Mouse (Mus musculus): ENCODE data around the gene Snn.
A peak's percentile ranks its signal among the peaks of the same experiment; 100 is the strongest.

Gene Snn

DNA sequence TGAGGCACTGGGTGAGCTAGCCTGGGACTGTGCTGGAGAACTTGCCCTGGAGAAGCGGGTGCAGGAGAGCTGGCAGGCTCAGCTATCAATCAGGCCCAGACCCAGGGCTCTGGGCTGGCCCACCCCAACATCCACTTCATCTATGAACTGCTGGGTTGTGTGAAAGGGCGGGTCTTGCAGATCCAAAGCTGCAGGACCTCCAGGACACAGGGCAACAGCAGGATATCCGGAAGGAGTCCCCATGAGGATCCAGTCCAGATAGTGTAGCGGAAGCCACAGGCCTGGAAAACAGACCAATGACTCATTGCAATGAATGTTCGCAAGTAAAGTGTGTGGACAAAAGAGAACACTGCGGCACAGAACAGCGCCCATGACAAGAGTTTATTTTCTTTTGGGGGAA lies 14.3 kb upstream of the Snn start:
- no peak for DNase-seq (ENCODE audit: extremely low read depth, low read depth)

GRCm38 (mm10) chr16:11047130-11047529 lies 13.6 kb upstream of the Snn start:
- DNase-seq (ENCODE audit: extremely low read depth, low read depth): no peak

GRCm38 (mm10) chr16:11050226-11050625 lies 10.5 kb upstream of the Snn start:
- DNase-seq (ENCODE audit: extremely low read depth, low read depth): no peak

- no peak for DNase-seq (ENCODE audit: extremely low read depth, low read depth)
Measured at GRCm38 (mm10) chr16:11051134-11051533, 9.6 kb upstream of the Snn start.

GRCm38 (mm10) chr16:11054409-11054808 lies 6.3 kb upstream of the Snn start:
- no peak for DNase-seq (ENCODE audit: extremely low read depth, low read depth)

GRCm38 (mm10) chr16:11054871-11055270 lies 5.9 kb upstream of the Snn start:
- no peak for DNase-seq (ENCODE audit: extremely low read depth, low read depth)

GRCm38 (mm10) chr16:11055916-11056315 lies 4.8 kb upstream of the Snn start:
- no peak for DNase-seq (ENCODE audit: extremely low read depth, low read depth)

GRCm38 (mm10) chr16:11062794-11063721 lies 2.3 kb downstream of the Snn start:
- DNase-seq (ENCODE audit: extremely low read depth, low read depth): no peak

DNA sequence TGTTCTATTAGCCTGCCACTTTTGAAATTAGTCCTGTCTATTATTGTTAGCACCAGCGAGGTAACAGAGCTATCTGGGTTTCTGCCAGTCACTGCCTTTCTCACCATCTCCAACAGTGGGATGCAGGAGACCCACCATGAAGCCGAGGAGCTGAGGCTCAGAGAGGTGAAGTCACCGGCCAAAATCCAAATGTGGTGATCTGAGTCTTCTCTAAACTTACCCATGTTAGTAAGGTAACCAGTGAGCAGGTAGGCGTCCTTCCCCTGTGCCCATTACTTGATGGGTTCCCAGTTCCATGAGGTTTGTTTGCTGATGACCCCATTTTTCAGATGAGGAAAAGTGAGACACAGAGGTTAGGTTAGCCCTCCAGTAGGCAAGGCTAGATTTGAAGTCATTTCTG lies 3.6 kb downstream of the Snn start:
- no peak for DNase-seq (ENCODE audit: extremely low read depth, low read depth)

DNA sequence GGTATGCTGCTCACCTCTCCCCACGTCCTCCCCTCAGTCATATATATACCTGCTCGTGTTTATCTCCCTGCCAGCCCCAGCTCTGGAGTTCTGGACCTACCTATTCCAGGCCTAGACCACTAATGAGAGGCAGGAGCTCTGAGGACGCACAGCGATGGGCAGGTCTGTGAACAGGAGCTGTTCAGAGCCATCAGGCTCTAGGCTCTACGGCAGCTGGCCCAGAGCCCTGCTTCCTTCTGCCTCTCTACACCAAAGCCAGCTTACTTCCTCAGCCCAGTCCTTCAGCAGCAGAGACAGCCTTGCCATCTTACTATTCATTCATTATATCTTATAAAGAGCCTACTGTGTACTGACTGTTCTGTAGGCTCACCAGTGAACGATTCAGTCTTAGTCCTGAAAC lies 4.0 kb downstream of the Snn start:
- no peak for DNase-seq (ENCODE audit: extremely low read depth, low read depth)

GRCm38 (mm10) chr16:11065431-11065830 lies 4.7 kb downstream of the Snn start:
- DNase-seq (ENCODE audit: extremely low read depth, low read depth): no peak

- peak; percentile 68 for DNase-seq (ENCODE audit: extremely low read depth, low read depth)
Measured at GRCm38 (mm10) chr16:11066029-11066832, 5.5 kb downstream of the Snn start, which contains the start of gene Litaf. TSS of gene Litaf (minus strand) at chr16:11066157.

DNA sequence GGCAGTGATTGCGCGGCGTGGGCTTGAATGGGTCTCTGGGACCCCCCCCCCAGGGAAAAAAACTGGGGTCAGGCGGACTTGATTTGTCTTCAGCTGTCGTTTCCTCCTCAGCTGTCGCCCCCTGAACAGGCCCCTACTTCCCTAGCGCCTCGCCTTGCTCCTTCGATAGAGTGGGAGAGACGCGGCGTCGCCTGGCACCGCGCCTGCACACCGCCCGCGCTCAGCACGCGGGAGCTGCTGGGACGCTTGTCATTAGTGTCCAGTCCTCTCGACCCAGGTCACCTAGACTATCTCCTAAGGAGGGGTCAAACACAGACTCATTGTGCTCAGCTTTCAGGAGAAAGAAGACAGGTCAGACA lies 6.1 kb downstream of the Snn start:
- DNase-seq (ENCODE audit: extremely low read depth, low read depth): no peak

DNA sequence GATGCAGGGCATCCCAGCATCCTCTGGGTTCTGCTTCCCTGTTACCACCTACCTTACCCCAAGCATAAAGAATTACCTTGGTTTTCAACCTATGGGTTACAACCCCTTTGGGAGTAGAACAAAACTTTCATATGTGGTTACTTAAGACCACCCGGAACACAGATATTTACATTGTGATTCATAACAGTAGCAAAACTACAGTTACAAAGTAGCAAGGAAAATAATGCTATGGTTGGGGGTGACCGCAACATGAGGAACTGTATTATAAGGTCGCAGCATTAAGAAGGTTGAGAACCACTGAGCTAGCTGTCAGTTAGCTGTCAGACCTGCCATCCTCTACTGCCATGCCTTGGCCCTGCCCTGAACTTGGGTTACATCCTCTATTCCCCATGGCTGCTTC lies 7.9 kb downstream of the Snn start:
- DNase-seq (ENCODE audit: extremely low read depth, low read depth): no peak

DNA sequence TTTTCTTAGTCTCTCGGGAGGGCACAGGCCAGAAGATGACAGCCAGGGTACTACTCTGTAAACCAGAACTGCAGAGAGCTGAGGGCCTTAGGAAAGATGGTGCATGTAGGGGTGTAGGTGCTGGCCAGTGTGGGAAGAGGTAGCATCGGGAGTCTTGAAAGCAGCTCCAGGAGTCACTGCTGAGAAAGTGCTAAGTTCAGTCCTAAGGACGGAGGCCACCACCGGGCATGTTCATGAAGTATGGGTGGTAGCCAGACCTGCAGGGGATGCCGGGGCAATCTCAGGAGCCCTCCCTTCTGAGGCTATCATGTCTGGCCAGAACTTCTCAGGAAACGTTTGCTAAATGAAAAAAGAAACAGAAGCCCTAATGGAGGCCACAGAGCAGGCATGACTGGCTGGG lies 8.5 kb downstream of the Snn start:
- no peak for DNase-seq (ENCODE audit: extremely low read depth, low read depth)

GRCm38 (mm10) chr16:11069710-11070420 lies 9.1 kb downstream of the Snn start:
- no peak for DNase-seq (ENCODE audit: extremely low read depth, low read depth)

DNA sequence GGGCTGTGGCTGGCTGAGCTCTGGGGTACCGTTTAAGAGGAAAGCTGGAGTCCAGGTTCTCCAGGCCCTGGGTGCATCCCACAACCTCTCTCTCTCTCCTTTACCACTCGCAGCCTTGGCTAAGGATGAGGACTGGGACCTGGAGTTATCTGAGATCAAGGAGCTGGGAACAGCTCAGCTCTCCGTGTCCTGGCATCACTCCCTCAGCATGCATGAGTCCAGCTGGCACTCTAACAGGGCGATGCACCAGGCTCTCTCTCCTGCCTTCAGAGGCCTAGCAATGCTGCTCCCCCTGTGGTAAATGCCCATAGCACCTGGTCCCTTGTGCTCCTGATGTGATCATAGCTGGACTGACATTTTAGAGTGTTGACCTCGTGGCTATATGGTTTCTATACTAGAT lies 10.4 kb downstream of the Snn start:
- no peak for DNase-seq (ENCODE audit: extremely low read depth, low read depth)

DNA sequence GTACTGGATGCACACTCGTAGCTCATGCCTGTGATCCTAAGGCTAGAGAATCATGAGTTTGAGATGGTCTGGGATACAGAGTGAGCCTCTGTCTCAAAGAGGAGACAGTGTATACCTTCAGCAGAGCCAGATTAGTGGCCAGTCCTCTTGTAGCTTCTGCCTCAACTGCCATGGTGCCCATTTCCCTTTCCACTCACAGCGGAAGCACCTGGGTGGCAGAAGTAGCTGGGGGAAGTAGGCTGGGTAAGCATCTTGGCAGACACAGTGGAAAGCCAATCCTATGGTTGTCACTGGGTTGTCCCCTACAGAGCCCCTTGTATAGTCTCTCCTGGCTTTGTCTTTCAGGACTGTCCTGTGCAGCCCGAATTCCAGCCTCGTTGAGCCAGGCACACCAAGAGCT lies 11.1 kb downstream of the Snn start:
- no peak for DNase-seq (ENCODE audit: extremely low read depth, low read depth)

- DNase-seq (ENCODE audit: extremely low read depth, low read depth): no peak
Measured at GRCm38 (mm10) chr16:11072454-11072853, 11.7 kb downstream of the Snn start.

DNA sequence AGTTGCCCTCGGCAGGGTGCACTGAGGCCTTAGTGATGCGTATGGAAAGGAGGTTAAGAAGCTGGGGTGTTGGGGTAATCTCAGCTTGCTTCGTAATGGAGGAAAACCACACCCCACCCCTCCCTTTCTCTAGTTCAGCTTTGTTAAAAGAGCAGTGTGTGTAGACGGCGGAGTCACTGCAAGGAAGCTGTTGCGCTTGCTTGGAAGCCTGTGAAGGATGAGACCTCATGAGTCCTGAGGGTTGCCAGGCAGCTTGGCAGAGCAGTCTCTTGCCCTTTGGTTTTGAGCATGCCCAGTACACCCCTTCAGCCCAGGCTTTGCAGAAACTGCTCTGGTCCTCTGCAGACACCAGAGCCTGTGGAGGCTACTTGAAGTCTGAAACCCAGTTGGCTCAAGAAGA lies 12.3 kb downstream of the Snn start:
- DNase-seq (ENCODE audit: extremely low read depth, low read depth): no peak

DNA sequence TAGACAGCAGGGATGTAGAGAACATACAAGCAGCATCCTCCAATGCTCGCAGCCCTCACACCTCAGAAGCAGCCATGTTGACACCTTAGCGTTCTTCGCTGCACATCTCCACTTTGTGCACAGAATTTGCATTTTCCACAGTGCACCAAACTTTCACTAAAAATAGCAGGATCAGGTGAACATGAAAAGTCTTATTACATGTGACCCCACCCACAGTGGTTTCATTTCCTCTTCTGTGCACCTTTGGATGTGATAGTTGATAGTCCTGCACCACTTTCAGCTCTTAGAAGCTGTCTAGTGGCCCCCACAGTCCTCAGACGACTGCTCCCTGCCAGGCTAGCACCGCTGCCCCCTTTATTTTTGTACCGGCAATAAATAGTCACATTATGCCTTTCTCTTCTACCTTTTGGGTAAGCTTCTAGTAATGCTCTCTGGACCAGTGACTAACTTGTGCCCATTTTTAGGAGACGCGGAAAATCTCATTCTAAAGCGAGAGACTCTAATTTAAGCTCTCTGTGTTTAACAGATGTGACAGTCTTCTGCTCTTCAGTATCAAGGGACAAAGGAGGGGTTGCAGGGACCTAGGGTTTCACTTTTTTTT lies 17.0 kb downstream of the Snn start:
- DNase-seq (ENCODE audit: extremely low read depth, low read depth): no peak

Measured in MEL-GATA-1-ER (cell line).